Mouse (Mus musculus) cerebellum, adult 2 months (tissue): ENCODE data around the gene Slc26a1. TPM values are rescaled to one million over a fixed set of nuclear protein-coding genes. Genes with fewer than 3 reads are reported as not detected.
A peak's percentile ranks its signal among the peaks of the same experiment; 100 is the strongest.

Source experiments
- DNase-seq, 2 experiments: peaks; one replicate each; pipeline ENCODE4 v3.0.0; 2021
- H3K27ac ChIP-seq: fragments of 200-500 bp; 2 replicates; pipeline ENCODE4 v1.5.1; 2012; ENCODE audit warnings: low read length, control low read depth, inconsistent platforms; ENCODE audit not compliant: insufficient read depth
- H3K27me3 ChIP-seq: fragments of 200-500 bp; 2 replicates; pipeline ENCODE4 v1.6.1; 2012; ENCODE audit warnings: inconsistent platforms, mild to moderate bottlenecking, low read length, moderate library complexity; ENCODE audit not compliant: control insufficient read depth, insufficient read depth
- H3K4me1 ChIP-seq: fragments of 200-500 bp; 2 replicates; pipeline ENCODE4 v1.6.1; 2011; ENCODE audit warnings: low read length; ENCODE audit not compliant: control insufficient read depth, insufficient read depth
- H3K4me3 ChIP-seq: fragments of 200-500 bp; replicated peaks from 2 replicates; pipeline ENCODE3; 2011; ENCODE audit warnings: mild to moderate bottlenecking, low read depth, low read length, control low read depth; ENCODE audit not compliant: insufficient read depth
- CTCF ChIP-seq: fragments of 200-500 bp; IDR thresholded peaks from 2 replicates; pipeline ENCODE4 v1.5.1; 2011; ENCODE audit warnings: low read depth, mild to moderate bottlenecking, control low read depth, low read length, moderate library complexity, borderline replicate concordance; ENCODE audit not compliant: insufficient read depth
- POLR2A ChIP-seq: fragments of 200-500 bp; IDR thresholded peaks from 2 replicates; pipeline ENCODE4 v1.6.1; 2011; ENCODE audit warnings: low read length, control low read depth, borderline replicate concordance; ENCODE audit not compliant: insufficient read depth
- WGBS: fragments of 180-500 bp; shearing (Covaris S2); methylation state at CpG from one replicate; pipeline ENCODE4 v1.1.7; 2018; 5-methylcytosine and 5-hydroxymethylcytosine counted together
- polyA plus RNA-seq: library from polyadenylated mRNA; depleted of rRNA; stranded (reverse); fragments of >200 nt; gene quantifications from 2 replicates; pipeline ENCODE4 v1.2.3, GENCODE M21; 2012

Slc26a1 gene
- polyA plus RNA-seq, 1 experiment, result 1.7 TPM

DNA sequence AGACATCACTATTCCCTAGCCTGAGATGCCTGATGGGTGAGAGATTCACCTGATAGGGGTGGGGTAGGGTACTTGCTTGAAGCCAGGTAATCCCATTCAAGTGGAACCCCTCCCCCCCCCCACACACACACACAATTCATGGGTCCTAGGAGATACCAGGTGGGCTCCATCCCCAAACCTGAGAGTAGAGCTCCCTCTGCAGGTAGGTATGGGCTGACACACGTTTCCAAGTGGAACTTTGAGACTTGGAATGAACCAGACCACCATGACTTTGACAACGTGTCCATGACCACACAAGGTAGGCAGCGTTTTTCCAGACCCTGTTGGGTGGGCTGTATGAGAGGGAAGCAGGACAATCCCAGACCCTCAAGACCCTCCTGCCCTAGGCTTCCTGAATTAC is 4.5 kb upstream of the Slc26a1 start:
- Histone ChIP-seq H3K27me3 (no peaks in the 10 kb centered on the region), H3K4me1 (peaks cover 14% of the 10 kb centered on the region), H3K4me3 (no peak overlapping the region), H3K27ac (no peak overlapping the region)
- 63% methylated on average over 3 of the region's 3 CpGs for WGBS
- no peak for DNase-seq
- TF ChIP-seq POLR2A, result no peak
- TF ChIP-seq CTCF, result peak; percentile 26; the same call in 1 of the 2 replicates

DNA sequence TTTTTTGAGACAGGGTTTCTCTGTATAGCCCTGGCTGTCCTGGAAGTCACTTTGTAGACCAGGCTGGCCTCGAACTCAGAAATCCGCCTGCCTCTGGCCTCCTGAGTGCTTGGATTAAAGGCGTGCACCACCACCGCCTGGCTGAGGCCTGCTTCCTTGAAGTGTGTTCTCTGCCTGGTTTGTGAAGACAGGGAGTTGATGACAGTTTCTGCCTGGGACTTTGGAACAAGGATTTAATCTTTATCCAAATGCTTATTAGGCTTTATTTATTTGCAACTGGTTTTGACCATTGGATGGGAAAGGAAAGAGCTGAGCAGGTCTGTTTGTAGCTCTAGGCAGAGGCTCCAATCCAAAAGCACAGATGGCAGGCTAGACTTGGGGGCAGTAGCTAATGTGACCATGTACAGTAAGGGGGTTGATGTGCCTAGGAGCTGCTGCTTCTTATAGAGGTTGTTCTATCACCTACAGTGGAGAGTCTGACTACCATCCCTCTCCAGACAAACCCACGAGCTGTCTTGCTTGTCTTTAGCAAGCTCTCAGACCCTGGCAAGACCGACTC is 3.0 kb upstream of the Slc26a1 start:
- TF ChIP-seq CTCF (no peak), POLR2A (no peak)
- no peak overlapping the region for H3K4me3 ChIP-seq
- H3K4me1 ChIP-seq, result peaks cover 14% of the 10 kb centered on the region
- WGBS, result 85% methylated on average over 6 of the region's 6 CpGs
- 0 out of 2 replicates have a peak overlapping the region, but pooled peaks have one; percentile 12 for H3K27ac ChIP-seq
- DNase-seq, result peak in 1 of 2 experiments; percentile 51
- H3K27me3 ChIP-seq, result no peaks in the 10 kb centered on the region

DNA sequence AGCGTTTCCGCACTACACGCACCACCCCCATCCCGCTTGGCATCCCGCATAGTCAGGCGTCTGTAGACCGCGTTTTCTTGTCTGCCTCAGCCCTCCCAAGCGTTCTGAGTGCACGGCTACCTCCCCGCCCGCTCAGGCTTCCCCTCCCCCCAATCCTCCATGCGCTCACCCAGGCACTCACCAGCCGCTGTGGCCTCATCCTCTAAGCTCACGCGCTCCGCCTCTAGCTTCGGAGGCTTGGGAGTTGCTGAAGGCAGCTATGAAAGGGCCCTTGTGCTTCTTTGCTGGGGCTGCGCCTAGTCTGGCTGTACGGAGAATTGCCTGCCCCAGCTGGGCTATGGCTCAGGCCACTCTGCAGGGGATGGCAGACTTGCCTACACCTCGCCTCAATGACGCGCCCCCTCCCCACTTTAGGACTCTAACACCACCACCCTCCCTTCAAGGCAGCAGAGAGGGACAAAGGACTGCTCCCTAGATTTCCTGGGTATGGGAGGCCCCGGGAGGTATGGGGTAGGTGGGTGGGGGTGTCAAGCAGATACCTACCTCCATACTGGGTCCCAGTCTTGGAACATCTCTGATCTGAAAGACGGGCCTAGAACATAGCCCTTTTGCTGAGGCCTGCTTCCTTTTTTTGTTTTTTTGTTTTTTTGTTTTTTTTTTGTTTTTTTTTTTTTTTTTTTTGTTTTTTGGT is 2.4 kb upstream of the Slc26a1 start:
- peak overlapping the region; percentile 62 for H3K27ac ChIP-seq
- H3K4me3 ChIP-seq, result peak overlapping the region; percentile 57
- peaks cover 14% of the 10 kb centered on the region for H3K4me1 ChIP-seq
- WGBS, result 4% methylated on average over 25 of the region's 25 CpGs
- no peak; the same call in 1 of the 2 replicates for TF ChIP-seq CTCF
- TF ChIP-seq POLR2A, result no peak
- peak; percentile 69 to 73 for DNase-seq
- H3K27me3 ChIP-seq, result no peaks in the 10 kb centered on the region

DNA sequence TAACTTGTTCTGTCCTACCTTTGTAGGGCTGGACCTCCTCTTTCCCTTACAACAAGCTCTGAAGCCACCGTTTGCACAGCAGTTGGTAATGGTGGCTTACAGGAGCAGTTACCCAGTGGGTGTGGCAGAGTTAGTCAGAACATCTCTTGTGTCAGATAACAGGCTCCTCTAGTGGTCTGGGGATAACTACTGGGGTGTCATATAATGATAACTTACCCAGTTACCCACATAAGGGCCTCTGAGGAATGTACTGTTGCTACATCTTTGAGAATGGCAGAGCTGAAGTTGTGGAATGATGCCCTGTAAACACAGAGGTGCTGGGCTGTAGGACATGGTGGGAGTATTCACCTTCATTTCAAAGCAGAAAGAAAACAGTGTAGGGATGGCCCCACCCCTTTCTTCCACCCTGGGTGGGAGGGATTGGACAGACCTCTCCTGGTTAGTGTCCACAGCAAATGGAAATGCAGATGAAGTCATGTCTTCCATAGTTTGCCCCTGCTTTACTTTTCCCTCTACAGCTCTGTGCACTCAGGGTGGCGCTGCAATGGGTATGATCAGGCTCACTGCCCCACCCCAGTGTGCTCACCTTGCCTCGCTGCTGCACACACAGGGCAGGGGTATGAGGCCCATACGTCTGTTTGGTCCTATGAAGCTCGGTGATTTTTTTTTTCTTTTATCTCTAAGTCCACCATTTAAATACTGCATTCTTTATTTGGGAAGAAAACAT is 1.6 kb upstream of the Slc26a1 start:
- Histone ChIP-seq H3K4me3 (peak overlapping the region; percentile 57), H3K27me3 (no peaks in the 10 kb centered on the region), H3K4me1 (peaks cover 14% of the 10 kb centered on the region), H3K27ac (peak overlapping the region; percentile 62)
- TF ChIP-seq POLR2A (no peak), CTCF (0 out of 2 replicates have a peak, but pooled peaks have one; percentile 11)
- WGBS, result 17% methylated on average over 5 of the region's 5 CpGs
- no peak for DNase-seq

DNA sequence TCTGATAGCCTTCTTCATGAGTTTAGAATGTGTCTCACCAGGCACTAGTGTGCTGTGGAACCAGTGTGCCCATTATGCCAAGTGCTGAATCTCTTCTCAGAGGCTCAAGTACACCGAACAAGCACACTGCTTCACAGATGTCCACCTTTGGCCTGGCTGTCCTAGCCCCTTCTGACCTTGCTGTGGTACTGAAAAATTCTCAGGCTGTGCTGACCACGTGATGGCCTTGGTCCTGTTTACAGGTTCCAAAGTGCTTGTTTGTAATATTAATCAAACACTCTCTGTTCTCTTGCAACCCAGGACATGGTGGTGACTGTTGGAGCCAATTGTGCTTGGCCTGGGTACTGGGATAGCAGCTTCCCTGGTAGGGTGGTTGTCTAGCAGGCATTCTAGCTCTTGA is 745 bp downstream of the Slc26a1 start:
- Histone ChIP-seq H3K4me1 (peaks cover 17% of the 10 kb centered on the region), H3K27me3 (no peaks in the 10 kb centered on the region), H3K4me3 (no peak overlapping the region), H3K27ac (no peak overlapping the region)
- TF ChIP-seq CTCF, result no peak
- no peak for TF ChIP-seq POLR2A
- no peak for DNase-seq
- WGBS, result 80% methylated on average over 2 of the region's 2 CpGs

DNA sequence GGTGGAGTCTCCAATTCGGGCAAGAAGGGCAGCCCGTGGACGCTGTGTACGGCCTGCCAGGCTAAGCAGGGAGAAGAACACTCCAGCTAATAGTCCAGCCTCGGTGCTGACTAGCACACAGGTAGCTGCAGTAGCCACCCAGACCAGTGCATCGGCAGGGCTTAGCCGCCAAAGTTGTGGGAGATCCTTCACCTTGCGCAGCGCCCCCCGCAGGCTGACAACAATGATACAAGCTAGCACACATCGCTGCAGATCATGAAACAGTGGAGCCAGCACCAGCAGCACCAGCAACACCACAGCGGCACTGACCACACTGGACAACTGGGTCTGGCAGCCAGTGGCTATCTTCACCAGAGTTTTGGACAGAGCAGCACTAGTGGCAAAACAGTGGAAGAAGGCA is 3.6 kb downstream of the Slc26a1 start:
- no peak for TF ChIP-seq CTCF
- no peak for TF ChIP-seq POLR2A
- WGBS, result 92% methylated on average over 12 of the region's 12 CpGs
- no peak overlapping the region for H3K4me3 ChIP-seq
- no peaks in the 10 kb centered on the region for H3K27me3 ChIP-seq
- H3K4me1 ChIP-seq, result peaks cover 7% of the 10 kb centered on the region; the same call in 1 of the 2 replicates
- H3K27ac ChIP-seq, result no peak overlapping the region
- DNase-seq, result no peak

DNA sequence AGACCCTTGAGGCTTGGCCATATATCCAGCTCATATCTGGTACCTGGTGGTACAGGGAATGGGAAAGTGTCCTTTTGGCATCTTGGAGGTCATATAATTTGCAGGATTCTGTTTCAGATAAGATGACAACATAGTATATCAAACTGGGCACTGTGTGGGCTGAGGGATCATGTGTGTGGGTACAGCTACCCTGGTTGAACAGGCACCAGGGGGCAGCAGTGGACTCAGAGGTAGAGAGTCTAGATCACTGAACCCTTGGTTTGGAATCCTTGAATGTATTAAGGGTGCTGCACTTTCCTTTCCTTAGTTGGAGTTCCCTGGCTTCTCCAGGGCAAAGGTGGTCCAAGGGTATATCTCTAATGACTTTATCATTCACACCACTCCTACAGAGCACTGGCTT is 4.6 kb downstream of the Slc26a1 start:
- Histone ChIP-seq H3K27me3 (no peaks in the 10 kb centered on the region), H3K27ac (no peak overlapping the region), H3K4me3 (no peak overlapping the region), H3K4me1 (peaks cover 7% of the 10 kb centered on the region; the same call in 1 of the 2 replicates)
- DNase-seq, result no peak
- TF ChIP-seq POLR2A (no peak), CTCF (peak; percentile 47; the same call in 1 of the 2 replicates)

DNA sequence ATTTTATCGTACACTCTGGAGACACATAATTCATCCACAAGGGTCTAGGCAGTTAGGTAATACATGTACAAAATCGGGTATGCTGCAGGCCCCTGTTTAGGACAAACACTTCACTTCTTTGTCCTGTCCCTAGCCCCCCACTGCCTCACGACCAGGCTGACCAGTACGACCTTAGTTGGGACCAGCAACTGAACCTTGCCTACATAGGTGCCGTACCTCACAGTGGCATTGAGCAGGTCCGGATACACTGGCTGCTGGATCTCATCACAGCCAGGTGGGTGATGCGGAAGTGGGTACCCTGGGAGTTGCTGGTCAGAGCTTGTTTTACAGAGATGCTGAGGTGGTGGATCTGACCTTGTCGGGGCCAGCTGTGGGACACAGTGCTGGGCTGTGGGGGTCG is 5.4 kb downstream of the Slc26a1 start:
- H3K4me1 ChIP-seq, result peaks cover 7% of the 10 kb centered on the region; the same call in 1 of the 2 replicates
- 0 out of 2 replicates have a peak overlapping the region, but pooled peaks have one; percentile 92 for H3K27ac ChIP-seq
- DNase-seq, result no peak
- H3K4me3 ChIP-seq, result peak overlapping the region; percentile 65
- 74% methylated on average over 9 of the region's 9 CpGs for WGBS
- TF ChIP-seq CTCF (no peak), POLR2A (no peak)
- no peaks in the 10 kb centered on the region for H3K27me3 ChIP-seq
